Mouse (Mus musculus): Measurements from ENCODE around the gene BC051019. TPM values are rescaled to one million over a fixed set of nuclear protein-coding genes. Genes with fewer than 3 reads are reported as not detected.

Gene BC051019
- not detected for total RNA-seq (2021)
- long read RNA-seq, experiment 1: 0 reads
- long read RNA-seq, experiment 2: 0 reads

DNA sequence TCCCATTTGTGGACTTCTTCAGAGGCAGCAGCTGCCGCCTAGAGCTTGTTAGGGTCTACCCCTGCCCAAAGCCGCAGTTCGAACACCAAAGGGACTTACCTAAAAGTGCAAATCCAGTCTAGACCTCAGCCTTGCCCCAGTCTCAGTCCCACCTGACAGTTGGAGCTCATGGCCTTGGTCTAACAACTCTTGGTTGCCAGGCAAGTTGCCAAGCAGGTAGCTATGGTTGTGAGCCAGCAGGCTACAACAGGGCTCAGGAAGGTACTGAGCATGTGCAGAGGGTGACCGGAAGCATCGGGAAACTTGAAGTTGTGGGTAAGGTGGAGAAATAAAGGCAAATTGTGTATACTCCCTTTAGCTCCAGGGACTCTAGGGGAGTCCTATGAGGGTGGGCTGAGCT, at the start of gene BC051019:
Gene BC051019 (minus strand): TSS at position 154 of the 400 bp plus-strand sequence.
- no peak for DNase-seq

DNA sequence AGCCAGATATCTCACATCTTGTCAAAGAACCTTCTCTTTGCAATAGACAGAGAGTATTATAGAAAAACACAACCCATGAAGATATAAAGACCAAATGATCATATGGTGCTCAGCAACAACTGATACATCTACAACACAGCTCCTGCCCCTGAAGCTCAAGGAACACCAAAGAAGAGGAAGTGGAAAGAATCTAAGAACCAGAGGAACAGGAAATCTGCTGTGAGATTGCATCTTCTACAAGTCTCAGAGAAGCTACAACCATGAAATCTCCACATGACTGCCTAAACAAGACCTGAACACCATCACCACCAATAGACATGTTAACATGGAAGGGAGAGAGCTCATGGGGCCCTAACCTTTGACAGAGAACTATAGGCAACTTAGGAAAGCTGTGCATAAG, 48.6 kb upstream of the BC051019 start:
- DNase-seq: no peak

- no peak for DNase-seq
Measured at GRCm38 (mm10) chr7:109768699-109769383, 45.2 kb upstream of the BC051019 start.

- DNase-seq: no peak
Measured at GRCm38 (mm10) chr7:109767575-109768350, 44.1 kb upstream of the BC051019 start.

DNA sequence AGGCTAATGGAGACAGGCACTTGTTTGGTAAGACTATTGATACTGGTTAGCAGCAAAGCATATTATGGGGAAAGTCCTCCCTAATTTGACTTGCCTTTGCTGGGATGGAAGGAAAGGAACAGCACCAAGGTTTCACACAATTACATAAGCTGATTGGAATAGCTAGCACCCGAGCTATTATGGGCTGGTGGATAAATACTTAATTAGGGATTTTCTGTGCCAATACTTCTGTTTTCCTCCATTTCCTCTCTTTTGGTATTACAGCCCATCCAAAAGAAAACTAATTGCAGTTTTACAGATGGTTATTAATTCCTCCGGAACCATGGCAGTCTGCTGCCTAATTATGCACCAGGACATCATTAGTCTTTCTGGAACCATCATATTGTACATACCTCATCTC, 40.4 kb upstream of the BC051019 start:
- DNase-seq: no peak

- DNase-seq: no peak
Measured at GRCm38 (mm10) chr7:109756291-109756690, 32.6 kb upstream of the BC051019 start.

GRCm38 (mm10) chr7:109754034-109754433, 30.4 kb upstream of the BC051019 start:
- DNase-seq: no peak

GRCm38 (mm10) chr7:109752008-109752925, 28.6 kb upstream of the BC051019 start, which contains the start of gene Tmem9b:
TSS of gene Tmem9b (minus strand) at chr7:109752875.
- peak; percentile 90 to 92 for DNase-seq

DNA sequence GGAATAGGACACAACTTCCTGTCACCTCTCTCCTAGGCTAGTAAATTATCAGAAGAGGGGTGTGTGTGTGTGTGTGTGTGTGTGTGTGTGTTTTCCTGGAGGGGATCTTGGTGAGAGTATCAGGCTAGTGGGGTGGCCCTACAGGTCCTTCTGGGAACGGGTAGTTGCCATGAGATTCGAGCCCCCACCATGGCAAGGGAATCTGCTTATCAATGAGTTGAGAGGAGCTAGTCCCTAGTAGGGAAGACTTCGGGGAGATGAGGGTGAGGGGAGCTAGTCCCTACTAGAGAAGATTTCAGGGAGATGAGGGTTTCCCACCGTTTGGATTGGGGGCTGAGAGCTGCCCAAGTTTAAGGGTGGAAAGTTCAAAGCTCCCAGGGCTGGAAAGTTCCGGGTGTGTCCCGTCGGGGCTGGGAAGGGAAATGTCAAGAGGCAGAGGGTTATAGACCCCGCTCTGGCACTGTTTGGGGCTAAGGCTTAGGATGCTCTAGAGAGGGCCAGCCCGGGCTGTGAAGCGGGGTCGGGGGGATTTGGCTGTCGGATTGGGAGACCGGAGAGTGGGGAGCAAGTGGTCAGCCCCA, 27.9 kb upstream of the BC051019 start:
- no peak for DNase-seq

GRCm38 (mm10) chr7:109747747-109748146, 24.1 kb upstream of the BC051019 start:
- no peak for DNase-seq

GRCm38 (mm10) chr7:109741703-109742102, 18.1 kb upstream of the BC051019 start:
- no peak for DNase-seq

- no peak for DNase-seq
Measured at GRCm38 (mm10) chr7:109741060-109741459, 17.4 kb upstream of the BC051019 start.

DNA sequence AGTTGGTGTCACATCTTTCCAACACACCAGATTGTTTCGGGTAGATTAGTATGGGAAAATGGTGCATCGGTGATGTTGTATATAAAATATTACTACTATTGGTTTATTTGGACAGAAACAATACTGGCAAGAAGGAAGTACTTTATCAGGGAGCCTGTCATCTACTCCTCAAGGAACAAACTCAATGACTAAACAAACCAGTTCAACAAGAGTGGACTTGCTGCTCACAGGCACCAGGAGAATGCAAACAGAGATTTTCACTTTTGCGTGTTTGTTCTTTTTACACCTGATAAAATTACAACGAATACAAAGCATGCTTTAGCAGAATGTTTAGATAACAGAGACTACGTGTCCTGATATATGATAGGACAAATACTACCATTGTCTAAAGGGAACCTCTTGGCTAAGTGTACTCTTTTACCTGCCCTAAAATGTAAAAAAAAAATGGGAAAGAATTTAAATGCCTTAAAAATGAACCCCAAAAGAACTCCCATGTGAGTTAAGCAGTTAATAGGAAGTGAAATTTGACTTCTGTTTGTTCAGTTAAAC, 16.2 kb upstream of the BC051019 start:
- no peak for DNase-seq

GRCm38 (mm10) chr7:109734806-109735205, 11.2 kb upstream of the BC051019 start:
- peak; percentile 48 to 63 for DNase-seq

- no peak for DNase-seq
Measured at GRCm38 (mm10) chr7:109731626-109732025, 8.0 kb upstream of the BC051019 start, which contains the start of gene Ascl3. TSS of gene Ascl3 (minus strand) at chr7:109731726.

GRCm38 (mm10) chr7:109723114-109723513, 536 bp downstream of the BC051019 start:
- DNase-seq: no peak

- DNase-seq: no peak
Measured at GRCm38 (mm10) chr7:109722618-109723017, 1.0 kb downstream of the BC051019 start.

DNA sequence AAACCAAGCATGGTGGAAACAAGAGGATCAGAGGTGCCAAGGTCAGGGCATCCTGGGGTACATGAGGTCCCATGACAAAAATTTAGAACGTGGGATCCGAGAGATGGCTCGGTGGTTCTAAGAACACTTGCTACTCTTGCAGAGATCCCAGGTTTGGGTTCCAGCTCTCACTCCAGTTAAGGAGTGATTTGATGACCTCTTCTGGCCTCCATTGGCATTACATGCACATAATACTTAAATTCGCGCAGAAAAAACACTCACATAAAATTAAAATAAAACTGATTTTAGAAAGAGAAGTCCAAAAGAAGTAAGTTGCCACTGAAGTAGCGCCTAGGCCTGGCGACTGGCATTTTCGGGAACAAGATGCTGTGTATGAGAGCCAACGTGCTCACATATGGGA, 4.4 kb downstream of the BC051019 start:
- DNase-seq: peak in 1 of 2 experiments; percentile 53

- DNase-seq: no peak
Measured at GRCm38 (mm10) chr7:109713434-109713982, 10.1 kb downstream of the BC051019 start.

DNA sequence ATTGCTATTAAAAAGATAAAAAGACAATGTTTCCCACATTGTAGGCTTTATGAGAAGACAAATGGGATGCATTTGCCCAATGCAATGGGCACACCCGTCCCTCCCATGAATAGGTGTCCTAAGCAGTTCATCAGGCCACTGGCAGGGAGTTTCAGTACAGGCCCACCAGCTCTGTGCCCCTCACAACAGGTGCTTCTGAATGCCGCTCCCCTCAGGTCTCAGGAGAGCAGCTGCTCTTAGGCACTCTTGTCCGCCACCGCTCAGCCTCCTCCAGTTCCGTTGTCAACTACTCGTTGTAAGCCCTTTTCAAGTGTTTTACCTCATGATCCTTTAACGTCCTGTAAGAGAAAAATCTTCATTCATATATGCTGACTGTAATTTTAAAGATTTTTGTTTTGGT, 11.5 kb downstream of the BC051019 start:
- no peak for DNase-seq

- peak in 1 of 2 experiments; percentile 10 for DNase-seq
Measured at GRCm38 (mm10) chr7:109710069-109710468, 13.6 kb downstream of the BC051019 start.

All from adrenal gland, postnatal 36 days (tissue).